Mouse (Mus musculus): ENCODE data around the gene Apln.
A peak's percentile ranks its signal among the peaks of the same experiment; 100 is the strongest.

The Apln gene

GRCm38 (mm10) chrX:48034144-48035113 is at the start of gene Apln:
TSS of gene Apln (minus strand) at chrX:48034853.
- no peak for DNase-seq (ENCODE audit: low read depth, low spot score)

GRCm38 (mm10) chrX:48082364-48082763 is 47.7 kb upstream of the Apln start:
- no peak for DNase-seq (ENCODE audit: low read depth, low spot score)

GRCm38 (mm10) chrX:48076806-48077425 is 42.3 kb upstream of the Apln start:
- DNase-seq (ENCODE audit: low read depth, low spot score) = no peak

GRCm38 (mm10) chrX:48074691-48075090 is 40.0 kb upstream of the Apln start:
- DNase-seq (ENCODE audit: low read depth, low spot score) = no peak

GRCm38 (mm10) chrX:48072401-48072800 is 37.7 kb upstream of the Apln start:
- DNase-seq (ENCODE audit: low read depth, low spot score) = no peak

GRCm38 (mm10) chrX:48071961-48072360 is 37.3 kb upstream of the Apln start:
- DNase-seq (ENCODE audit: low read depth, low spot score) = no peak

- no peak for DNase-seq (ENCODE audit: low read depth, low spot score)
Observed at GRCm38 (mm10) chrX:48066891-48067290, 32.2 kb upstream of the Apln start.

GRCm38 (mm10) chrX:48064166-48064853 is 29.7 kb upstream of the Apln start:
- DNase-seq (ENCODE audit: low read depth, low spot score) = no peak

GRCm38 (mm10) chrX:48062481-48062880 is 27.8 kb upstream of the Apln start:
- DNase-seq (ENCODE audit: low read depth, low spot score) = no peak

- no peak for DNase-seq (ENCODE audit: low read depth, low spot score)
Observed at GRCm38 (mm10) chrX:48054186-48055015, 19.7 kb upstream of the Apln start.

GRCm38 (mm10) chrX:48053743-48054142 is 19.1 kb upstream of the Apln start:
- no peak for DNase-seq (ENCODE audit: low read depth, low spot score)

GRCm38 (mm10) chrX:48046315-48046714 is 11.7 kb upstream of the Apln start:
- DNase-seq (ENCODE audit: low read depth, low spot score) = no peak

- no peak for DNase-seq (ENCODE audit: low read depth, low spot score)
Observed at GRCm38 (mm10) chrX:48044261-48044660, 9.6 kb upstream of the Apln start.

- DNase-seq (ENCODE audit: low read depth, low spot score) = no peak
Observed at GRCm38 (mm10) chrX:48042748-48043147, 8.1 kb upstream of the Apln start.

GRCm38 (mm10) chrX:48040379-48040778 is 5.7 kb upstream of the Apln start:
- no peak for DNase-seq (ENCODE audit: low read depth, low spot score)

GRCm38 (mm10) chrX:48033766-48034143 is 898 bp downstream of the Apln start:
- DNase-seq (ENCODE audit: low read depth, low spot score) = no peak

GRCm38 (mm10) chrX:48033024-48033423 is 1.6 kb downstream of the Apln start:
- DNase-seq (ENCODE audit: low read depth, low spot score) = no peak

GRCm38 (mm10) chrX:48031866-48032265 is 2.8 kb downstream of the Apln start:
- no peak for DNase-seq (ENCODE audit: low read depth, low spot score)

GRCm38 (mm10) chrX:48030593-48030992 is 4.1 kb downstream of the Apln start:
- no peak for DNase-seq (ENCODE audit: low read depth, low spot score)

GRCm38 (mm10) chrX:48022811-48023210 is 11.8 kb downstream of the Apln start:
- no peak for DNase-seq (ENCODE audit: low read depth, low spot score)

- peak; percentile 18 for DNase-seq (ENCODE audit: low read depth, low spot score)
Observed at GRCm38 (mm10) chrX:48019940-48020339, 14.7 kb downstream of the Apln start.
